Mouse (Mus musculus) liver, adult 2 months (tissue): ENCODE measurements around the gene H2afj. TPM values are rescaled to one million over a fixed set of nuclear protein-coding genes. Genes with fewer than 3 reads are reported as not detected.
A peak's percentile ranks its signal among the peaks of the same experiment; 100 is the strongest.

Experiments
- DNase-seq: peaks from one replicate; pipeline ENCODE4 v3.0.0-alpha.2; 2011; ENCODE audit warnings: low read depth, low spot score; ENCODE audit errors: extremely low read depth
- H3K27ac ChIP-seq: fragments of 200-500 bp; replicated peaks from 2 replicates; pipeline ENCODE4 v1.5.1; 2012; ENCODE audit warnings: low read depth, mild to moderate bottlenecking, control low read depth, inconsistent platforms, low read length; ENCODE audit not compliant: insufficient read depth
- H3K27me3 ChIP-seq: fragments of 200-500 bp; 2 replicates; pipeline ENCODE4 v1.6.1; 2012; ENCODE audit warnings: mild to moderate bottlenecking, moderate library complexity, low read length, inconsistent platforms; ENCODE audit not compliant: control insufficient read depth, insufficient read depth
- H3K36me3 ChIP-seq: fragments of 200-500 bp; 2 replicates; pipeline ENCODE4 v1.6.1; 2012; ENCODE audit warnings: low read length, inconsistent platforms; ENCODE audit not compliant: control insufficient read depth, insufficient read depth
- H3K4me1 ChIP-seq: fragments of 200-500 bp; 2 replicates; pipeline ENCODE4 v1.6.1; 2011; ENCODE audit warnings: low read length; ENCODE audit not compliant: control insufficient read depth, insufficient read depth
- H3K4me3 ChIP-seq: fragments of 200-500 bp; 2 replicates; pipeline ENCODE4 v1.5.1; 2011; ENCODE audit warnings: low read depth, mild to moderate bottlenecking, control low read depth, low read length, moderate library complexity; ENCODE audit not compliant: insufficient read depth
- H3K79me2 ChIP-seq: fragments of 200-500 bp; 2 replicates; pipeline ENCODE4 v1.6.1; 2012; ENCODE audit warnings: inconsistent platforms, mild to moderate bottlenecking, low read length, moderate library complexity; ENCODE audit not compliant: control insufficient read depth, insufficient read depth
- H3K9ac ChIP-seq: fragments of 200-500 bp; 2 replicates; pipeline ENCODE4 v1.6.1; 2012; ENCODE audit warnings: low read depth, mild to moderate bottlenecking, control low read depth, inconsistent platforms, low read length
- CTCF ChIP-seq: fragments of 200-500 bp; IDR thresholded peaks from 2 replicates; pipeline ENCODE4 v1.5.1; 2011; ENCODE audit warnings: low read depth, low read length, control low read depth
- POLR2A ChIP-seq: fragments of 200-500 bp; IDR thresholded peaks from 2 replicates; pipeline ENCODE4 v1.6.1; 2011; ENCODE audit warnings: low read length, control low read depth; ENCODE audit not compliant: insufficient read depth; ENCODE audit errors: extremely low read depth
- WGBS: fragments of 180-500 bp; shearing (Covaris S2); methylation state at CpG from one replicate; pipeline ENCODE4 v1.1.7; 2018; 5-methylcytosine and 5-hydroxymethylcytosine counted together
- polyA plus RNA-seq: library from polyadenylated mRNA; depleted of rRNA; stranded (reverse); fragments of >200 nt; gene quantifications from 2 replicates; pipeline ENCODE4 v1.2.3, GENCODE M21; 2012
- total RNA-seq: library from RNA; depleted of rRNA; stranded (reverse); fragments of >200 nt; gene quantifications from 2 replicates; pipeline ENCODE4 v1.2.3, GENCODE M21; 2014

Gene H2afj
- total and polyA plus RNA-seq, 2 experiments: 53.1 to 90.3 TPM

GRCm38 (mm10) chr6:136850267-136850666, 42.2 kb downstream of the H2afj start:
- TF ChIP-seq POLR2A (no peak), CTCF (no peak)
- no peaks in the 10 kb centered on the region for H3K36me3 ChIP-seq
- no peak overlapping the region for H3K4me3 ChIP-seq
- no peaks in the 10 kb centered on the region for H3K79me2 ChIP-seq
- no peak overlapping the region for H3K27ac ChIP-seq
- H3K9ac ChIP-seq: no peak overlapping the region
- no peak for DNase-seq
- 77% methylated on average over 6 of the region's 6 CpGs for WGBS
- no peaks in the 10 kb centered on the region for H3K4me1 ChIP-seq
- no peaks in the 10 kb centered on the region for H3K27me3 ChIP-seq

GRCm38 (mm10) chr6:136852348-136852747, 44.3 kb downstream of the H2afj start:
- Histone ChIP-seq H3K27ac (no peak overlapping the region), H3K79me2 (no peaks in the 10 kb centered on the region), H3K9ac (no peak overlapping the region), H3K4me1 (no peaks in the 10 kb centered on the region), H3K27me3 (no peaks in the 10 kb centered on the region), H3K4me3 (no peak overlapping the region), H3K36me3 (no peaks in the 10 kb centered on the region)
- 87% methylated on average over 4 of the region's 4 CpGs for whole genome bisulfite sequencing
- TF ChIP-seq POLR2A: no peak
- TF ChIP-seq CTCF: no peak
- no peak for DNase-seq

- Histone ChIP-seq H3K9ac (no peak overlapping the region), H3K4me3 (no peak overlapping the region), H3K4me1 (no peaks in the 10 kb centered on the region), H3K36me3 (no peaks in the 10 kb centered on the region), H3K27me3 (no peaks in the 10 kb centered on the region), H3K79me2 (no peaks in the 10 kb centered on the region), H3K27ac (no peak overlapping the region)
- TF ChIP-seq CTCF: no peak
- no peak for TF ChIP-seq POLR2A
- DNase-seq: no peak
- WGBS: 77% methylated on average over 3 of the region's 3 CpGs
Observed at GRCm38 (mm10) chr6:136852762-136853161, 44.7 kb downstream of the H2afj start.

- no peaks in the 10 kb centered on the region for H3K36me3 ChIP-seq
- WGBS: 84% methylated on average over 11 of the region's 11 CpGs
- H3K27ac ChIP-seq: no peak overlapping the region
- no peak for TF ChIP-seq CTCF
- no peak for TF ChIP-seq POLR2A
- H3K4me3 ChIP-seq: no peak overlapping the region
- no peaks in the 10 kb centered on the region for H3K27me3 ChIP-seq
- H3K4me1 ChIP-seq: no peaks in the 10 kb centered on the region
- no peak for DNase-seq
- H3K79me2 ChIP-seq: no peaks in the 10 kb centered on the region
- H3K9ac ChIP-seq: no peak overlapping the region
Observed at GRCm38 (mm10) chr6:136854361-136854781, 46.3 kb downstream of the H2afj start.

GRCm38 (mm10) chr6:136855183-136855582, 47.1 kb downstream of the H2afj start:
- no peaks in the 10 kb centered on the region for H3K36me3 ChIP-seq
- no peaks in the 10 kb centered on the region for H3K27me3 ChIP-seq
- H3K4me3 ChIP-seq: no peak overlapping the region
- no peaks in the 10 kb centered on the region for H3K4me1 ChIP-seq
- DNase-seq: no peak
- no peaks in the 10 kb centered on the region for H3K79me2 ChIP-seq
- no peak overlapping the region for H3K27ac ChIP-seq
- H3K9ac ChIP-seq: no peak overlapping the region
- WGBS: 66% methylated on average over 2 of the region's 2 CpGs
- no peak for TF ChIP-seq POLR2A
- no peak for TF ChIP-seq CTCF

- no peaks in the 10 kb centered on the region for H3K79me2 ChIP-seq
- H3K27me3 ChIP-seq: no peaks in the 10 kb centered on the region
- peak overlapping the region; percentile 57; the same call in 1 of the 2 replicates for H3K9ac ChIP-seq
- no peaks in the 10 kb centered on the region for H3K4me1 ChIP-seq
- H3K27ac ChIP-seq: peak overlapping the region; percentile 47
- TF ChIP-seq CTCF: no peak
- no peak for TF ChIP-seq POLR2A
- H3K36me3 ChIP-seq: no peaks in the 10 kb centered on the region
- WGBS: 61% methylated on average over 14 of the region's 14 CpGs
- peak overlapping the region; percentile 55 for H3K4me3 ChIP-seq
- no peak for DNase-seq
Observed at GRCm38 (mm10) chr6:136856071-136856636, 48.1 kb downstream of the H2afj start.
